Mouse (Mus musculus): ENCODE measurements at regions not wholly inside any gene's neighbourhood (a gene's known extent, or its start where the extent isn't known, plus 50 kb on each side); places are given as distances from the start of the nearest gene placed in this dataset.

- no peaks in the 10 kb centered on the region for H3K4me1 ChIP-seq (ENCODE audit: control insufficient read depth, insufficient read depth, insufficient read length, low read length)
- H3K4me3 ChIP-seq (ENCODE audit: low read depth, low read length), result no peak overlapping the region
- H3K27me3 ChIP-seq (ENCODE audit: control insufficient read depth, insufficient read depth, low read length), result 0 out of 2 replicates have a peak, but pooled peaks cover 4% of the 10 kb centered on the region
- no peaks in the 10 kb centered on the region for H3K36me3 ChIP-seq (ENCODE audit: control insufficient read depth, insufficient read depth, low read length)
- whole genome bisulfite sequencing, result 50% methylated on average over 11 of the region's 11 CpGs
- no peak for TF ChIP-seq POLR2A (IDR thresholded peaks at IDR 0.05; ENCODE audit: low read depth, low read length)
- TF ChIP-seq CTCF (IDR thresholded peaks at IDR 0.05; ENCODE audit: extremely low read depth, insufficient read length, insufficient replicate concordance, low read depth, low read length), result no peak
- H3K27ac ChIP-seq (ENCODE audit: insufficient read depth, low read depth, low read length), result no peak overlapping the region
These were observed 287.7 kb upstream of the Nfe2l3 start for GRCm38 (mm10) chr6:51144762-51145161.

GRCm38 (mm10) chr6:51145863-51146262, 286.6 kb upstream of the Nfe2l3 start:
- Histone ChIP-seq H3K4me1 (ENCODE audit: control insufficient read depth, insufficient read depth, insufficient read length, low read length) (no peaks in the 10 kb centered on the region), H3K36me3 (ENCODE audit: control insufficient read depth, insufficient read depth, low read length) (no peaks in the 10 kb centered on the region), H3K4me3 (ENCODE audit: low read depth, low read length) (no peak overlapping the region), H3K27ac (ENCODE audit: insufficient read depth, low read depth, low read length) (no peak overlapping the region), H3K27me3 (ENCODE audit: control insufficient read depth, insufficient read depth, low read length) (0 out of 2 replicates have a peak, but pooled peaks cover 4% of the 10 kb centered on the region)
- TF ChIP-seq CTCF (IDR thresholded peaks at IDR 0.05; ENCODE audit: extremely low read depth, insufficient read length, insufficient replicate concordance, low read depth, low read length) (no peak), POLR2A (IDR thresholded peaks at IDR 0.05; ENCODE audit: low read depth, low read length) (no peak)
- 78% methylated on average over 4 of the region's 4 CpGs for WGBS

DNA sequence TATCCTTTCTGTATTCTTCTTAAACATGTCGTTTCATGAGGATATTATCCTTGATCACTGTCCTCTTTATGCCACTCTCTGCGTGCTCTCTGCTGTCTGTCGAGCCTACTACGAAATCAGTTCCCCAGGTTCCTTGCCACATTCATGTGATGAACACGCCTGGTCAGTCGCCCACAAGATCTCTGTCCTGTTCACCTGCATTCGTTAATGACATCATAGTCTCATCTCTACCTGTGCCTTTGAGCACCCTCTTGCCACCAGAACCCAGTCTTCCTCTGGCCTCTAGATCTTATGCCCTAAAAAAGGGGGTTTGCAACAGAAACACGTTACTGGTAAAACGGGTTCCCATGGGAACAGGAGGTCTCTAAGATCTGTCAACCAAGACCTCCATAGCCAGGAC, 283.6 kb upstream of the Nfe2l3 start:
- Histone ChIP-seq H3K4me3 (ENCODE audit: low read depth, low read length) (no peak overlapping the region), H3K4me1 (ENCODE audit: control insufficient read depth, insufficient read depth, insufficient read length, low read length) (no peaks in the 10 kb centered on the region), H3K27me3 (ENCODE audit: control insufficient read depth, insufficient read depth, low read length) (0 out of 2 replicates have a peak, but pooled peaks cover 4% of the 10 kb centered on the region), H3K27ac (ENCODE audit: insufficient read depth, low read depth, low read length) (no peak overlapping the region), H3K36me3 (ENCODE audit: control insufficient read depth, insufficient read depth, low read length) (no peaks in the 10 kb centered on the region)
- WGBS, result 86% methylated on average over 9 of the region's 9 CpGs
- TF ChIP-seq POLR2A (IDR thresholded peaks at IDR 0.05; ENCODE audit: low read depth, low read length) (no peak), CTCF (IDR thresholded peaks at IDR 0.05; ENCODE audit: extremely low read depth, insufficient read length, insufficient replicate concordance, low read depth, low read length) (no peak)

DNA sequence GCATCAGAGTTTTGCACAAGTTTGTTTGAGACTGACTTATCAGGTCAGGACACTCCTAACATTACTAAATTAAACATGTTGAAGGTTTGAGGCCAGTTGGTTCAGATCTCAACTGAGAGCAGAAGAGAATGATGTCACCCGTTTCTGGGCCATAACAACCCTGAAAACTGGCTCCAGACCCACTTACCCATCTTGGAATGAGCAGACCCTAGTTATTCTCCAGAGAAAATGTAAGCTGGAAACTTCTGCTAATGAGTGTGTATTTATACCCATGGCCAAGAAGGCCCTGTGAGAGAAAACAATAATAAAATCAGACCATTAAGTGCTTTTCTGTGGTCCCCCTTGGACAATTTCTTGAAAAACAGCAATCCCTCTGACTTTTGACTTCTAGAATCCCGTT, 282.4 kb upstream of the Nfe2l3 start:
- Histone ChIP-seq H3K27me3 (ENCODE audit: control insufficient read depth, insufficient read depth, low read length) (0 out of 2 replicates have a peak, but pooled peaks cover 4% of the 10 kb centered on the region), H3K4me3 (ENCODE audit: low read depth, low read length) (no peak overlapping the region), H3K36me3 (ENCODE audit: control insufficient read depth, insufficient read depth, low read length) (no peaks in the 10 kb centered on the region), H3K27ac (ENCODE audit: insufficient read depth, low read depth, low read length) (peak overlapping the region; percentile 37; the same call in 1 of the 2 replicates), H3K4me1 (ENCODE audit: control insufficient read depth, insufficient read depth, insufficient read length, low read length) (no peaks in the 10 kb centered on the region)
- WGBS, result 74% methylated on average over 2 of the region's 2 CpGs
- TF ChIP-seq POLR2A (IDR thresholded peaks at IDR 0.05; ENCODE audit: low read depth, low read length) (no peak), CTCF (IDR thresholded peaks at IDR 0.05; ENCODE audit: extremely low read depth, insufficient read length, insufficient replicate concordance, low read depth, low read length) (no peak)

DNA sequence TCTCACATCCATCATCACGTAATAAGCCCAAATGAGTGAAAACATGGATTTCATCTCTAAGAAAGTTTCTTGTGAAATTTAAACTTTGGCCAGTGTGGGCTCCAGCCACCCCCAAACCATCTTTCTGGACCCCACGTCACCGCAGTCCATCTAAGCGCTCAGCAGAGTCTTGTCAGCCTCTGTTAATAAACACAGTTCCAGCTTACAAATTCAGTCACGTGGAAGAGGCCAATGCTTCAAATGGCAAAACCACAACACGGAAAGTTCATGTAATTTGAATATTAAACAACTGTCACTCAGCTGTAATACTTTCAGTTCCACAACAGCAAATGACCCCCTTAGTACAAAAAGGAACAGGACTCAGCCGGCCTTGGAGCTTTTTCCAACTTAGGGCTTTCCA, 282.0 kb upstream of the Nfe2l3 start:
- H3K27ac ChIP-seq (ENCODE audit: insufficient read depth, low read depth, low read length), result peak overlapping the region; percentile 70; the same call in 1 of the 2 replicates
- WGBS, result 83% methylated on average over 7 of the region's 7 CpGs
- 0 out of 2 replicates have a peak, but pooled peaks cover under 1% of the 10 kb centered on the region for H3K27me3 ChIP-seq (ENCODE audit: control insufficient read depth, insufficient read depth, low read length)
- TF ChIP-seq CTCF (IDR thresholded peaks at IDR 0.05; ENCODE audit: extremely low read depth, insufficient read length, insufficient replicate concordance, low read depth, low read length) (no peak), POLR2A (IDR thresholded peaks at IDR 0.05; ENCODE audit: low read depth, low read length) (no peak)
- no peak overlapping the region for H3K4me3 ChIP-seq (ENCODE audit: low read depth, low read length)
- no peaks in the 10 kb centered on the region for H3K4me1 ChIP-seq (ENCODE audit: control insufficient read depth, insufficient read depth, insufficient read length, low read length)
- no peaks in the 10 kb centered on the region for H3K36me3 ChIP-seq (ENCODE audit: control insufficient read depth, insufficient read depth, low read length)

DNA sequence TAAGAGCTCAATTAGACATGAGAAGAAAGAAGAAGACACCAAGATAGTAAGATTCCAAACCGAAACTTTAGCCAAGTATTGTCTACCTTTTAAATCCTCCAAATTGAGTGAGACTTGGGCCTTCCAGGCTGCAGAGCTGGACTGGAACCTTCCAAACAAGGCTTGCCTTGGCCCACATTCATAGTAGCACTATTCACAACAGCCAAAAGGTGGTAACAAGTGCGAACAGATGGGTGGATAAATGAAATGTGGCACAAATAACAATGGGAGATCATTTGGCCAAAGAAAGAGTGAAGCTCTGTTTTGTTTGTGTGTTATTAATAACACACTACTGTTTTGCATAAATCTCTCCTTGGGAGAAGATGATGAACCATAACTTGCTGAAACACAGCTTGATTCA, 281.6 kb upstream of the Nfe2l3 start:
- H3K27ac ChIP-seq (ENCODE audit: insufficient read depth, low read depth, low read length), result peak overlapping the region; percentile 70; the same call in 1 of the 2 replicates
- no peak overlapping the region for H3K4me3 ChIP-seq (ENCODE audit: low read depth, low read length)
- WGBS, result 81% methylated on average over 2 of the region's 2 CpGs

GRCm38 (mm10) chr6:51156836-51157370, 275.6 kb upstream of the Nfe2l3 start:
- WGBS, result 57% methylated on average over 8 of the region's 8 CpGs
- Histone ChIP-seq H3K36me3 (ENCODE audit: control insufficient read depth, insufficient read depth, low read length) (no peaks in the 10 kb centered on the region), H3K27ac (ENCODE audit: insufficient read depth, low read depth, low read length) (no peak overlapping the region), H3K4me1 (ENCODE audit: control insufficient read depth, insufficient read depth, insufficient read length, low read length) (no peaks in the 10 kb centered on the region), H3K4me3 (ENCODE audit: low read depth, low read length) (no peak overlapping the region), H3K27me3 (ENCODE audit: control insufficient read depth, insufficient read depth, low read length) (no peaks in the 10 kb centered on the region)
- TF ChIP-seq CTCF (IDR thresholded peaks at IDR 0.05; ENCODE audit: extremely low read depth, insufficient read length, insufficient replicate concordance, low read depth, low read length) (no peak), POLR2A (IDR thresholded peaks at IDR 0.05; ENCODE audit: low read depth, low read length) (no peak)

More for the DNA sequence above, 281.6 kb upstream of the Nfe2l3 start:
- TF ChIP-seq POLR2A (IDR thresholded peaks at IDR 0.05; ENCODE audit: low read depth, low read length) (no peak), CTCF (IDR thresholded peaks at IDR 0.05; ENCODE audit: extremely low read depth, insufficient read length, insufficient replicate concordance, low read depth, low read length) (no peak)
- no peaks in the 10 kb centered on the region for H3K27me3 ChIP-seq (ENCODE audit: control insufficient read depth, insufficient read depth, low read length)
- H3K4me1 ChIP-seq (ENCODE audit: control insufficient read depth, insufficient read depth, insufficient read length, low read length), result no peaks in the 10 kb centered on the region
- H3K36me3 ChIP-seq (ENCODE audit: control insufficient read depth, insufficient read depth, low read length), result no peaks in the 10 kb centered on the region

Data from small intestine, adult 2 months (tissue).